Mouse (Mus musculus): ENCODE data around the gene Sh3bp2. TPM values are rescaled to one million over a fixed set of nuclear protein-coding genes. Genes with fewer than 3 reads are reported as not detected.

Gene Sh3bp2
- total RNA-seq (2021) (1 to 10 TPM; 2.7 to 3.1 TPM), polyA plus RNA-seq (2012; rRNA removed) (3.7 and 4.4 TPM in 2 replicates)
- long read RNA-seq, partial matches to known transcripts = 0 of 1 reads
- long read RNA-seq, other reads (novel, unspliced or antisense) = 1 of 1 reads

- Histone ChIP-seq H3K27ac (peak within 1 kb of the TSS; percentile 71), H3K4me1 (ENCODE audit: control insufficient read depth, insufficient read depth, low read length) (no peaks in the 10 kb centered on the region; the same call in 1 of the 2 replicates), H3K4me3 (peak within 1 kb of the TSS; percentile 58), H3K36me3 (ENCODE audit: control insufficient read depth, insufficient read depth, low read length) (no peaks in the 10 kb centered on the region), H3K9ac (ENCODE audit: low read depth, low read length) (peak within 1 kb of the TSS; percentile 53), H3K27me3 (ENCODE audit: control insufficient read depth, insufficient read depth, low read length) (no peaks in the 10 kb centered on the region), H3K79me2 (replicated peaks; ENCODE audit: control insufficient read depth, insufficient read depth, low read length) (no peaks in the 10 kb centered on the region)
- no peak for TF ChIP-seq EP300 (IDR thresholded peaks at IDR 0.05; ENCODE audit: insufficient read depth, low read depth, low read length)
- TF ChIP-seq CTCF (IDR thresholded peaks at IDR 0.05) = peak; percentile 40
- peak; percentile 77 for TF ChIP-seq POLR2A (IDR thresholded peaks at IDR 0.05; ENCODE audit: insufficient read depth, low read depth, low read length)
- 5% methylated on average over 38 of the region's 38 CpGs for WGBS
- peak; percentile 97 to 98 for DNase-seq
- intact Hi-C loops (cut with DNase I) = no loop called here
Measured at GRCm38 (mm10) chr5:34525663-34526476, at the start of gene Sh3bp2. Gene Sh3bp2, plus strand, starts transcription at chr5:34525838.

DNA sequence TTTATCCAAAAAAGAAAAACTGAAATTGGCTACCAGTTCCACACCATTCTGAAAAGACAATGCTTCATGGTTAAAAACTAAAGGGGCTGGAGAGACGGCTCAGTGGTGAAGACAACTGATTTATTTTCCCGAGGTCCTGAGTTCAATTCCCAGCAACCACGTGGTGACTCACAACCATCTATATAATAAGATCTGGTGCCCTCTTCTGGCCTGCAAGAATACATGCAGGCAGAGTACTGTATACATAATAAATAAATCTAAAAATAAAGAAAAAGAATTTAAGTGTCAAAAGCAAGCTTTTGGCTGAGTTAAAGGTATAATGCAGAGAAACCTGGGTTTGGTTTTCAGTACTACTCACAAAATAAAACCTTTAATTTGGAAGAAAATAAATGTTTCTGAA is 44.7 kb upstream of the Sh3bp2 start:
- Histone ChIP-seq H3K36me3 (ENCODE audit: control insufficient read depth, insufficient read depth, low read length) (peaks cover 2% of the 10 kb centered on the region), H3K27me3 (ENCODE audit: control insufficient read depth, insufficient read depth, low read length) (no peaks in the 10 kb centered on the region), H3K4me1 (ENCODE audit: control insufficient read depth, insufficient read depth, low read length) (no peaks in the 10 kb centered on the region), H3K4me3 (no peak overlapping the region), H3K79me2 (replicated peaks; ENCODE audit: control insufficient read depth, insufficient read depth, low read length) (no peaks in the 10 kb centered on the region), H3K27ac (no peak overlapping the region), H3K9ac (ENCODE audit: low read depth, low read length) (no peak overlapping the region)
- TF ChIP-seq EP300 (IDR thresholded peaks at IDR 0.05; ENCODE audit: insufficient read depth, low read depth, low read length) = no peak
- TF ChIP-seq CTCF (IDR thresholded peaks at IDR 0.05) = peak; percentile 61
- TF ChIP-seq POLR2A (IDR thresholded peaks at IDR 0.05; ENCODE audit: insufficient read depth, low read depth, low read length) = no peak
- intact Hi-C loops (cut with DNase I) = no loop called here
- no peak for DNase-seq
- 86% methylated on average over 3 of the region's 3 CpGs for WGBS

DNA sequence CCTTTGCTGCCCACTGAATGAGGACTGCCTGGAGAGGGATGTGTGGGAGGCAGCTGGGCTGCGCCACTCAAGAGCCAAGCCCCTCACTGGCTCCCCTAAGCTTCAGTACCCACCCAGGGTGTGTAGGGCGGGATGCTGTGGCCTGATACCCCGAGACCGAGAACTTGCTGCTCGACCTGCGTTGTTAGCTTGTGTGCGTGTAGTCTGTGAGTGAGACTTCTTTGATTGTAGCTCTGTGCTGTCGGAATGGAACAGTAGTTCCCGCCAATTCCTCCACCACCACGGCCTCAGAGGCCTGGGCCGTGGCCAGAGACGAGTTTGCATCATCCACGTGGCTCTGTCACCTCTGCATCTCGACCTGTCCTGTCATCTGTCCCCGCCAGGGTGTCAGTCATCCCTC is 39.9 kb upstream of the Sh3bp2 start:
- intact Hi-C loops (cut with DNase I) = no loop called here
- TF ChIP-seq EP300 (IDR thresholded peaks at IDR 0.05; ENCODE audit: insufficient read depth, low read depth, low read length) (no peak), CTCF (IDR thresholded peaks at IDR 0.05) (no peak), POLR2A (IDR thresholded peaks at IDR 0.05; ENCODE audit: insufficient read depth, low read depth, low read length) (no peak)
- DNase-seq = no peak
- no peak overlapping the region for H3K4me3 ChIP-seq
- peaks cover 7% of the 10 kb centered on the region for H3K4me1 ChIP-seq (ENCODE audit: control insufficient read depth, insufficient read depth, low read length)
- no peak overlapping the region for H3K27ac ChIP-seq
- WGBS = 86% methylated on average over 15 of the region's 15 CpGs
- no peaks in the 10 kb centered on the region for H3K27me3 ChIP-seq (ENCODE audit: control insufficient read depth, insufficient read depth, low read length)
- H3K79me2 ChIP-seq (replicated peaks; ENCODE audit: control insufficient read depth, insufficient read depth, low read length) = no peaks in the 10 kb centered on the region
- peaks cover 2% of the 10 kb centered on the region for H3K36me3 ChIP-seq (ENCODE audit: control insufficient read depth, insufficient read depth, low read length)
- H3K9ac ChIP-seq (ENCODE audit: low read depth, low read length) = no peak overlapping the region

- Histone ChIP-seq H3K36me3 (ENCODE audit: control insufficient read depth, insufficient read depth, low read length) (peaks cover 2% of the 10 kb centered on the region), H3K27me3 (ENCODE audit: control insufficient read depth, insufficient read depth, low read length) (no peaks in the 10 kb centered on the region), H3K79me2 (replicated peaks; ENCODE audit: control insufficient read depth, insufficient read depth, low read length) (no peaks in the 10 kb centered on the region), H3K9ac (ENCODE audit: low read depth, low read length) (no peak overlapping the region), H3K4me1 (ENCODE audit: control insufficient read depth, insufficient read depth, low read length) (peaks cover 7% of the 10 kb centered on the region), H3K27ac (peak overlapping the region; percentile 59), H3K4me3 (no peak overlapping the region)
- WGBS = 30% methylated on average over 6 of the region's 6 CpGs
- TF ChIP-seq POLR2A (IDR thresholded peaks at IDR 0.05; ENCODE audit: insufficient read depth, low read depth, low read length) = 0 out of 2 replicates have a peak, but pooled peaks have one; percentile 24
- TF ChIP-seq CTCF (IDR thresholded peaks at IDR 0.05) = no peak
- TF ChIP-seq EP300 (IDR thresholded peaks at IDR 0.05; ENCODE audit: insufficient read depth, low read depth, low read length) = no peak
- intact Hi-C loops (cut with DNase I) = no loop called here
- peak; percentile 57 to 69 for DNase-seq
Measured at GRCm38 (mm10) chr5:34487320-34488090, 38.1 kb upstream of the Sh3bp2 start.

- intact Hi-C loops (cut with DNase I) = no loop called here
- H3K27me3 ChIP-seq (ENCODE audit: control insufficient read depth, insufficient read depth, low read length) = no peaks in the 10 kb centered on the region
- no peak overlapping the region for H3K9ac ChIP-seq (ENCODE audit: low read depth, low read length)
- H3K4me1 ChIP-seq (ENCODE audit: control insufficient read depth, insufficient read depth, low read length) = peaks cover 7% of the 10 kb centered on the region
- H3K36me3 ChIP-seq (ENCODE audit: control insufficient read depth, insufficient read depth, low read length) = peaks cover 2% of the 10 kb centered on the region
- no peaks in the 10 kb centered on the region for H3K79me2 ChIP-seq (replicated peaks; ENCODE audit: control insufficient read depth, insufficient read depth, low read length)
- TF ChIP-seq CTCF (IDR thresholded peaks at IDR 0.05) (no peak), EP300 (IDR thresholded peaks at IDR 0.05; ENCODE audit: insufficient read depth, low read depth, low read length) (no peak), POLR2A (IDR thresholded peaks at IDR 0.05; ENCODE audit: insufficient read depth, low read depth, low read length) (no peak)
- H3K4me3 ChIP-seq = no peak overlapping the region
- DNase-seq = no peak
- no peak overlapping the region for H3K27ac ChIP-seq
- 69% methylated on average over 6 of the region's 6 CpGs for WGBS
Measured at GRCm38 (mm10) chr5:34488741-34489417, 36.8 kb upstream of the Sh3bp2 start.
